Comparison of ENCODE assay signal across 23 mouse cellular contexts in the genomic region with DNA sequence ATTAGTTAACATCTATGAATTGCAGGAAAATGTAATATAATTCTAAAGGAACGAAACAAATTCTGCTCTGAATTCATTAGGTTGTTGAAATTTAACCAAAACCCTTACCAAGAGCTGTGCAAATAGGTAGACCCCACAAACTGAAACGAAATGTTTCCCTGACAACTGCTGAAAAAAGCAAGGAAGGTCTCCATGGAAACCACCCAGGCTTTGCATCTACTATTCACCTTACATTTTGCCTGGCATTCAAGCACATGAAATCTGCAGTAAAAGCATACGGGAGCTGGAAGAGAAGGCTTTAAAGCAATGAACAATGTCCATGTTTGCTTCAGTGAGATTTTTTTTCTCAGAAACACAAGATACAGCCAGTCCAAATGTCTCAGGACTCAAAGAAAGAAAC. TPM values are rescaled to one million over a fixed set of nuclear protein-coding genes. Genes with fewer than 3 reads are reported as not detected.
A peak's percentile ranks its signal among the peaks of the same experiment; 100 is the strongest.
DNase-seq lines count a peak whose midpoint lies in the region; ATAC-seq and TF ChIP-seq lines count a peak whose summit lies in the region.
"Had no signal": no experiment of that assay in that cellular context is flagged by ENCODE, and none has a peak within 500 bp of the region (broad histone marks: within the 10 kb centered on the region; RNA-seq: fewer than 3 reads in every experiment).

No protein-coding gene starts in this region.

- H3K4me1 ChIP-seq in forebrain, embryonic 13.5 days: no peaks in the 10 kb centered on the region
- H3K4me1 ChIP-seq in forebrain, embryonic 10.5 days: no peaks in the 10 kb centered on the region
- H3K4me1 ChIP-seq in hindbrain, postnatal 0 days (ENCODE audit: insufficient read depth, low read length): no peaks in the 10 kb centered on the region
- H3K4me1 ChIP-seq in hindbrain, embryonic 12.5 days: no peaks in the 10 kb centered on the region
- H3K4me1 ChIP-seq in midbrain, embryonic 13.5 days (replicated peaks): 0 out of 2 replicates have a peak, but pooled peaks cover 7% of the 10 kb centered on the region
- peaks cover 3% of the 10 kb centered on the region; the same call in 1 of the 2 replicates for H3K4me1 ChIP-seq in midbrain, embryonic 11.5 days (ENCODE audit: control insufficient read depth, insufficient read depth, low read length)
- H3K4me1 ChIP-seq in midbrain, embryonic 15.5 days: 0 out of 2 replicates have a peak, but pooled peaks cover 4% of the 10 kb centered on the region
- H3K4me1 ChIP-seq: heart, embryonic 10.5 days; limb, embryonic 10.5 days; neural tube, embryonic 13.5 days had no signal

- no peak for DNase-seq in forebrain, embryonic 10.5 days (ENCODE audit: extremely low spot score, low spot score)
- DNase-seq in hindbrain, postnatal 0 days (ENCODE audit: low spot score): peak; percentile 46
- DNase-seq in midbrain, embryonic 11.5 days (ENCODE audit: low spot score, missing footprints): no peak
- no peak for DNase-seq in lung, postnatal 10 days
- DNase-seq: cerebellum, adult 11 months; cerebellum, postnatal 14 days; heart, postnatal 10 days; kidney, adult 8-10 months; kidney, postnatal 4 days; lung, adult 2 months; thymus, adult 18-20 months had no signal

- H3K27me3 ChIP-seq in forebrain, embryonic 13.5 days: no peaks in the 10 kb centered on the region; the same call in 1 of the 2 replicates
- peaks cover 89% of the 10 kb centered on the region for H3K27me3 ChIP-seq in forebrain, embryonic 10.5 days (ENCODE audit: poor library complexity, severe bottlenecking)
- H3K27me3 ChIP-seq in hindbrain, postnatal 0 days (ENCODE audit: insufficient read depth, low read length): no peaks in the 10 kb centered on the region
- H3K27me3 ChIP-seq in hindbrain, embryonic 12.5 days: peaks cover 11% of the 10 kb centered on the region; the same call in 1 of the 2 replicates
- H3K27me3 ChIP-seq in midbrain, embryonic 13.5 days: peaks cover 37% of the 10 kb centered on the region; the same call in 1 of the 2 replicates
- peaks cover 6% of the 10 kb centered on the region for H3K27me3 ChIP-seq in midbrain, embryonic 11.5 days (ENCODE audit: control insufficient read depth, insufficient read depth, low read length)
- H3K27me3 ChIP-seq in midbrain, embryonic 15.5 days (replicated peaks): peaks cover 3% of the 10 kb centered on the region

- no peaks in the 10 kb centered on the region for H3K36me3 ChIP-seq in forebrain, embryonic 13.5 days (ENCODE audit: poor library complexity, severe bottlenecking)
- no peaks in the 10 kb centered on the region for H3K36me3 ChIP-seq in forebrain, embryonic 10.5 days (replicated peaks)
- no peaks in the 10 kb centered on the region for H3K36me3 ChIP-seq in hindbrain, postnatal 0 days (ENCODE audit: insufficient read depth, low read length)
- no peaks in the 10 kb centered on the region for H3K36me3 ChIP-seq in hindbrain, embryonic 12.5 days
- H3K36me3 ChIP-seq in midbrain, embryonic 13.5 days: no peaks in the 10 kb centered on the region
- no peaks in the 10 kb centered on the region for H3K36me3 ChIP-seq in midbrain, embryonic 11.5 days (ENCODE audit: control insufficient read depth, insufficient read depth, low read length)
- H3K36me3 ChIP-seq in midbrain, embryonic 15.5 days (replicated peaks): no peaks in the 10 kb centered on the region
- H3K36me3 ChIP-seq: G1E; heart, embryonic 10.5 days; limb, embryonic 10.5 days; neural tube, embryonic 13.5 days had no signal

- H3K9ac ChIP-seq in forebrain, embryonic 13.5 days: no peak overlapping the region
- H3K9ac ChIP-seq in hindbrain, postnatal 0 days (replicated peaks; ENCODE audit: low read length): no peak overlapping the region
- no peak overlapping the region for H3K9ac ChIP-seq in hindbrain, embryonic 12.5 days
- H3K9ac ChIP-seq in midbrain, embryonic 13.5 days (replicated peaks): no peak overlapping the region
- H3K9ac ChIP-seq in midbrain, embryonic 11.5 days (ENCODE audit: low read length): no peak overlapping the region
- H3K9ac ChIP-seq in midbrain, embryonic 15.5 days: no peak overlapping the region
- H3K9ac ChIP-seq: neural tube, embryonic 13.5 days had no signal

- no peak overlapping the region for H3K4me3 ChIP-seq in forebrain, embryonic 13.5 days
- H3K4me3 ChIP-seq in forebrain, embryonic 10.5 days: no peak overlapping the region
- no peak overlapping the region for H3K4me3 ChIP-seq in hindbrain, postnatal 0 days (ENCODE audit: low read length)
- no peak overlapping the region for H3K4me3 ChIP-seq in hindbrain, embryonic 12.5 days
- H3K4me3 ChIP-seq in midbrain, embryonic 13.5 days (replicated peaks): no peak overlapping the region
- H3K4me3 ChIP-seq in midbrain, embryonic 11.5 days (ENCODE audit: low read depth, low read length): no peak overlapping the region
- no peak overlapping the region for H3K4me3 ChIP-seq in midbrain, embryonic 15.5 days
- H3K4me3 ChIP-seq: heart, embryonic 10.5 days; limb, embryonic 10.5 days; neural tube, embryonic 13.5 days had no signal

- ATAC-seq in forebrain, embryonic 13.5 days: peak; percentile 33; the same call in 1 of the 2 replicates
- no peak for ATAC-seq in hindbrain, postnatal 0 days
- ATAC-seq in hindbrain, embryonic 12.5 days (ENCODE audit: low FRiP score): no peak
- ATAC-seq in midbrain, embryonic 13.5 days: 0 out of 2 replicates have a peak, but pooled peaks have one; percentile 34
- no peak for ATAC-seq in midbrain, embryonic 11.5 days (ENCODE audit: low FRiP score)
- ATAC-seq in midbrain, embryonic 15.5 days (replicated peaks): peak; percentile 83
- ATAC-seq: CD4-positive, CD25-positive, alpha-beta regulatory T cell, adult 4 months; inflammation-experienced regulatory T-cells, adult 6 months had no signal

- TF ChIP-seq CTCF in hindbrain, postnatal 0 days (IDR thresholded peaks at IDR 0.05; ENCODE audit: low read depth): no peak

- H3K9me3 ChIP-seq in forebrain, embryonic 13.5 days (replicated peaks): no peaks in the 10 kb centered on the region
- H3K9me3 ChIP-seq in forebrain, embryonic 10.5 days: no peaks in the 10 kb centered on the region
- no peaks in the 10 kb centered on the region for H3K9me3 ChIP-seq in hindbrain, postnatal 0 days (ENCODE audit: low read length)
- no peaks in the 10 kb centered on the region for H3K9me3 ChIP-seq in hindbrain, embryonic 12.5 days (replicated peaks)
- H3K9me3 ChIP-seq in midbrain, embryonic 13.5 days: no peaks in the 10 kb centered on the region
- H3K9me3 ChIP-seq in midbrain, embryonic 11.5 days (ENCODE audit: control insufficient read depth, low read length): no peaks in the 10 kb centered on the region
- no peaks in the 10 kb centered on the region for H3K9me3 ChIP-seq in midbrain, embryonic 15.5 days
- H3K9me3 ChIP-seq: G1E; heart, embryonic 10.5 days; limb, embryonic 10.5 days; neural tube, embryonic 13.5 days had no signal

- 37% methylated on average over 3 of the region's 3 CpGs for WGBS in forebrain, embryonic 13.5 days
- 54% methylated on average over 3 of the region's 3 CpGs for WGBS in forebrain, embryonic 10.5 days
- 45% methylated on average over 3 of the region's 3 CpGs for WGBS in hindbrain, postnatal 0 days
- WGBS in hindbrain, embryonic 12.5 days: 51% methylated on average over 3 of the region's 3 CpGs
- WGBS in midbrain, embryonic 13.5 days: 35% methylated on average over 3 of the region's 3 CpGs
- 52% methylated on average over 3 of the region's 3 CpGs for WGBS in midbrain, embryonic 11.5 days
- WGBS in midbrain, embryonic 15.5 days: 26% methylated on average over 3 of the region's 3 CpGs

- peak overlapping the region; percentile 5; the same call in 1 of the 2 replicates for H3K27ac ChIP-seq in forebrain, embryonic 13.5 days
- no peak overlapping the region for H3K27ac ChIP-seq in forebrain, embryonic 10.5 days
- no peak overlapping the region for H3K27ac ChIP-seq in hindbrain, postnatal 0 days
- H3K27ac ChIP-seq in hindbrain, embryonic 12.5 days: no peak overlapping the region
- peak overlapping the region; percentile 62 for H3K27ac ChIP-seq in midbrain, embryonic 13.5 days
- no peak overlapping the region for H3K27ac ChIP-seq in midbrain, embryonic 11.5 days (ENCODE audit: low read depth, low read length)
- peak overlapping the region; percentile 76 for H3K27ac ChIP-seq in midbrain, embryonic 15.5 days
- H3K27ac ChIP-seq: heart, embryonic 10.5 days; limb, embryonic 10.5 days; macrophage; neural tube, embryonic 13.5 days had no signal

- H3K4me2 ChIP-seq in forebrain, embryonic 13.5 days: no peak overlapping the region
- H3K4me2 ChIP-seq in hindbrain, postnatal 0 days (ENCODE audit: low read depth, low read length): no peak overlapping the region
- H3K4me2 ChIP-seq in hindbrain, embryonic 12.5 days (replicated peaks): no peak overlapping the region
- no peak overlapping the region for H3K4me2 ChIP-seq in midbrain, embryonic 13.5 days (replicated peaks)
- H3K4me2 ChIP-seq in midbrain, embryonic 11.5 days: no peak overlapping the region
- no peak overlapping the region for H3K4me2 ChIP-seq in midbrain, embryonic 15.5 days
- H3K4me2 ChIP-seq: liver, embryonic 11.5 days; neural tube, embryonic 13.5 days had no signal

RNA-seq across cellular contexts. Expression of a gene that starts 59.1 kb away (rescaled TPM):
- 1.4 and 1.9 TPM in 2 replicates for polyA plus RNA-seq in forebrain, embryonic 13.5 days (2015; fragmentation: Nextera tagmentation; extraction: Ambion mirVana)
- polyA plus RNA-seq in forebrain, embryonic 10.5 days (2016; fragmentation: Nextera tagmentation; extraction: Ambion mirVana): 0.09 and 0.15 TPM in 2 replicates
- total RNA-seq in hindbrain, postnatal 0 days (2014; rRNA removed): 10.9 and 11.3 TPM in 2 replicates
- 1.9 and 2.4 TPM in 2 replicates for polyA plus RNA-seq in hindbrain, postnatal 0 days (2015; fragmentation: Nextera tagmentation; extraction: Ambion mirVana)
- polyA plus RNA-seq in hindbrain, embryonic 12.5 days (2016; fragmentation: Nextera tagmentation; extraction: Ambion mirVana): 1.9 and 2.4 TPM in 2 replicates
- 1.5 and 2.3 TPM in 2 replicates for polyA plus RNA-seq in midbrain, embryonic 13.5 days (2015; fragmentation: Nextera tagmentation; extraction: Ambion mirVana)
- polyA plus RNA-seq in midbrain, embryonic 11.5 days (2014; fragmentation: Nextera tagmentation; extraction: Ambion mirVana): 0.70 and 0.76 TPM in 2 replicates
- 3.7 and 4.6 TPM in 2 replicates for polyA plus RNA-seq in midbrain, embryonic 15.5 days (2015; fragmentation: Nextera tagmentation; extraction: Ambion mirVana)
- polyA plus RNA-seq: CD4-positive, CD25-positive, alpha-beta regulatory T cell, adult 4 months; inflammation-experienced regulatory T-cells, adult 6 months had no signal

Comparison
In these comparisons a context has a peak if more than half of its experiments do, and no peak if none do; other contexts are left out.
1. ATAC-seq: peak in forebrain, embryonic 13.5 days (single experiment), midbrain, embryonic 13.5 days (single experiment) and midbrain, embryonic 15.5 days (single experiment); none in hindbrain, postnatal 0 days (single experiment), hindbrain, embryonic 12.5 days (single experiment) and midbrain, embryonic 11.5 days (single experiment).
2. H3K27ac ChIP-seq: peak in forebrain, embryonic 13.5 days (single experiment), midbrain, embryonic 13.5 days (single experiment) and midbrain, embryonic 15.5 days (single experiment); none in forebrain, embryonic 10.5 days (single experiment), hindbrain, postnatal 0 days (single experiment), hindbrain, embryonic 12.5 days (single experiment) and midbrain, embryonic 11.5 days (single experiment).